Mouse (Mus musculus): ENCODE measurements around the gene Tubgcp3. TPM values are rescaled to one million over a fixed set of nuclear protein-coding genes. Genes with fewer than 3 reads are reported as not detected.

Gene Tubgcp3
- total and polyA plus RNA-seq, 2 experiments from 2014 or later, result 26.0 to 36.1 TPM

- Histone ChIP-seq H3K36me3 (ENCODE audit: insufficient read depth, low read length) (peaks cover 59% of the 10 kb centered on the region), H3K4me1 (ENCODE audit: insufficient read depth, low read length) (no peaks in the 10 kb centered on the region), H3K4me3 (ENCODE audit: low read depth, low read length) (no peak overlapping the region), H3K9me3 (ENCODE audit: low read length) (no peaks in the 10 kb centered on the region), H3K9ac (replicated peaks; ENCODE audit: low read length, poor library complexity, severe bottlenecking) (no peak overlapping the region), H3K4me2 (ENCODE audit: low read depth, low read length, poor library complexity, severe bottlenecking) (no peak overlapping the region), H3K27me3 (ENCODE audit: insufficient read depth, low read length) (no peaks in the 10 kb centered on the region), H3K27ac (ENCODE audit: low read depth, low read length) (no peak overlapping the region)
- TF ChIP-seq CTCF (IDR thresholded peaks at IDR 0.05), result no peak
- WGBS, result 78% methylated on average over 4 of the region's 4 CpGs
- DNase-seq (ENCODE audit: low spot score), result no peak
- ATAC-seq (ENCODE audit: low FRiP score), result no peak
These were observed 21.6 kb downstream of the Tubgcp3 start for GRCm38 (mm10) chr8:12650495-12650894.

GRCm38 (mm10) chr8:12648951-12649350, 23.1 kb downstream of the Tubgcp3 start:
- TF ChIP-seq CTCF (IDR thresholded peaks at IDR 0.05), result no peak
- Histone ChIP-seq H3K9ac (replicated peaks; ENCODE audit: low read length, poor library complexity, severe bottlenecking) (no peak overlapping the region), H3K27ac (ENCODE audit: low read depth, low read length) (no peak overlapping the region), H3K4me2 (ENCODE audit: low read depth, low read length, poor library complexity, severe bottlenecking) (no peak overlapping the region), H3K4me1 (ENCODE audit: insufficient read depth, low read length) (no peaks in the 10 kb centered on the region), H3K36me3 (ENCODE audit: insufficient read depth, low read length) (peaks cover 50% of the 10 kb centered on the region), H3K4me3 (ENCODE audit: low read depth, low read length) (no peak overlapping the region), H3K9me3 (ENCODE audit: low read length) (no peaks in the 10 kb centered on the region), H3K27me3 (ENCODE audit: insufficient read depth, low read length) (no peaks in the 10 kb centered on the region)
- ATAC-seq (ENCODE audit: low FRiP score) (no peak), DNase-seq (ENCODE audit: low spot score) (no peak)
- WGBS, result 93% methylated on average over 4 of the region's 4 CpGs

DNA sequence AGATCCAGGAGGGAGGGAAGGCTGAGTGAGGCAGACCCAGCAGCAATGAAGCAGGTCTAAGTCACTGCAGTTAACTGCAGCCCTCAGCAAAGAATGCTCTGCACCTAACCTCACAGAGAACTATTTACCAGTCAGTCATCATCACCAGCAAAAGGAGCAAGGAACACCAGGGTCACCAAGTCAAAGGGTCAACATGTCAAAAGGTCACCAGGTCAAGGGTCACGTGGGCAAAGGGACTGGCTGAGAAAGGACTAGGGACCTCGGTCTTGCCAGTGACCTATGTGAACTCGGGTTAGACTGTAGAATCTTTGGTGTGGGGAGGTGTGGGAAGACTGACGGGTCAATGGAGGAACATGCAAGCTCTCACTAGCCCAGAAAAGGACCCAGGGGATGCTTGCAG, 25.5 kb downstream of the Tubgcp3 start:
- Histone ChIP-seq H3K36me3 (ENCODE audit: insufficient read depth, low read length) (peaks cover 36% of the 10 kb centered on the region), H3K4me1 (ENCODE audit: insufficient read depth, low read length) (no peaks in the 10 kb centered on the region), H3K9ac (replicated peaks; ENCODE audit: low read length, poor library complexity, severe bottlenecking) (no peak overlapping the region), H3K4me2 (ENCODE audit: low read depth, low read length, poor library complexity, severe bottlenecking) (no peak overlapping the region), H3K27me3 (ENCODE audit: insufficient read depth, low read length) (no peaks in the 10 kb centered on the region), H3K27ac (ENCODE audit: low read depth, low read length) (no peak overlapping the region), H3K9me3 (ENCODE audit: low read length) (no peaks in the 10 kb centered on the region), H3K4me3 (ENCODE audit: low read depth, low read length) (no peak overlapping the region)
- TF ChIP-seq CTCF (IDR thresholded peaks at IDR 0.05), result no peak
- ATAC-seq (ENCODE audit: low FRiP score) (no peak), DNase-seq (ENCODE audit: low spot score) (no peak)
- WGBS, result 54% methylated on average over 4 of the region's 4 CpGs

- no peak overlapping the region for H3K27ac ChIP-seq (ENCODE audit: low read depth, low read length)
- H3K4me2 ChIP-seq (ENCODE audit: low read depth, low read length, poor library complexity, severe bottlenecking), result no peak overlapping the region
- no peaks in the 10 kb centered on the region for H3K4me1 ChIP-seq (ENCODE audit: insufficient read depth, low read length)
- no peaks in the 10 kb centered on the region for H3K27me3 ChIP-seq (ENCODE audit: insufficient read depth, low read length)
- TF ChIP-seq CTCF (IDR thresholded peaks at IDR 0.05), result peak; percentile 29; the same call in 1 of the 2 replicates
- peaks cover 32% of the 10 kb centered on the region for H3K36me3 ChIP-seq (ENCODE audit: insufficient read depth, low read length)
- ATAC-seq (ENCODE audit: low FRiP score) (no peak), DNase-seq (ENCODE audit: low spot score) (no peak)
- WGBS, result 84% methylated on average over 7 of the region's 7 CpGs
- no peak overlapping the region for H3K9ac ChIP-seq (replicated peaks; ENCODE audit: low read length, poor library complexity, severe bottlenecking)
- H3K9me3 ChIP-seq (ENCODE audit: low read length), result no peaks in the 10 kb centered on the region
- H3K4me3 ChIP-seq (ENCODE audit: low read depth, low read length), result no peak overlapping the region
These were observed 27.2 kb downstream of the Tubgcp3 start for GRCm38 (mm10) chr8:12644894-12645293.

DNA sequence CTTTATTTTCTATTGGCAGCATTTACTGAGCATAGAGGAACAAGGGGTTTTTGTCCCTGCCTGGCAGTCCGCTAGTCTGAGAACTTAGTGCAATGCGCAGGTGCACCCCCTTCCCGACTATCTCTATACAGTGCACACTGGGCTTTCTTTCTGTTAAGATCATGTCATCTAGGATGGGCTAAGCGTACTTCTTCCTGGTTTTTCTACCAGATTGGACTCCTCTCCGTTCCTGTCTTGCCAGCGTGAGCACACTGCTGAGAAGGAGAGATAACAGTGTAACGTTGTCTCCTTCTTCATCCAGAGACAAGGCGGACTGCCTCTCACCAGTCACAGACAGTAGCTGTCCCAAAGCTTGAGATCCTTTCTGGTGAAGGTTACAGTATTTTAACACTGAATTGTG, 27.7 kb downstream of the Tubgcp3 start:
- H3K9me3 ChIP-seq (ENCODE audit: low read length), result no peaks in the 10 kb centered on the region
- no peaks in the 10 kb centered on the region for H3K27me3 ChIP-seq (ENCODE audit: insufficient read depth, low read length)
- ATAC-seq (ENCODE audit: low FRiP score), result no peak
- no peak overlapping the region for H3K4me3 ChIP-seq (ENCODE audit: low read depth, low read length)
- no peaks in the 10 kb centered on the region for H3K4me1 ChIP-seq (ENCODE audit: insufficient read depth, low read length)
- no peak for TF ChIP-seq CTCF (IDR thresholded peaks at IDR 0.05)
- DNase-seq (ENCODE audit: low spot score), result no peak
- H3K9ac ChIP-seq (replicated peaks; ENCODE audit: low read length, poor library complexity, severe bottlenecking), result no peak overlapping the region
- H3K36me3 ChIP-seq (ENCODE audit: insufficient read depth, low read length), result peaks cover 32% of the 10 kb centered on the region
- H3K4me2 ChIP-seq (ENCODE audit: low read depth, low read length, poor library complexity, severe bottlenecking), result no peak overlapping the region
- WGBS, result 91% methylated on average over 8 of the region's 8 CpGs
- H3K27ac ChIP-seq (ENCODE audit: low read depth, low read length), result no peak overlapping the region

DNA sequence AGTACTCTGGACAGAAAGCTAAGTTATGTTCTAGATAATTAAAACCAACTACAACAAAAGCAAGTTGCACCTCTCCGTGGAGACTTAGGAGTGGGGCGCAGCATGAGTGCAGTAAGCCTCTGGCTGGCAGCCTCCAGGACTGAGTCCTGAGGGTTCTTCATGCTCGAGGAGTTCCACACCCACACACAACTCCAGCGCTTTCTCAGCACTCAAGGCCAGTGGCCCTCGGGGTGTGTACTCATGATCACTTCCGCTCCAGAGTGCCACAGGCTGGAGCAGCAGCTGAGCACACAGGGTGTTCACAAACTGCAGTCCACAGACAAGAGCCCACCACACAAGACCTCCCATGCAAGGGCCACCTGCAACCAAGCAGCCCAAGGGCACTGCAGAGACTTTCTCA, 30.5 kb downstream of the Tubgcp3 start:
- WGBS, result 89% methylated on average over 6 of the region's 6 CpGs
- H3K9me3 ChIP-seq (ENCODE audit: low read length), result no peaks in the 10 kb centered on the region
- no peak for ATAC-seq (ENCODE audit: low FRiP score)
- DNase-seq (ENCODE audit: low spot score), result no peak
- no peaks in the 10 kb centered on the region for H3K4me1 ChIP-seq (ENCODE audit: insufficient read depth, low read length)
- H3K4me3 ChIP-seq (ENCODE audit: low read depth, low read length), result no peak overlapping the region
- no peak overlapping the region for H3K27ac ChIP-seq (ENCODE audit: low read depth, low read length)
- no peaks in the 10 kb centered on the region for H3K27me3 ChIP-seq (ENCODE audit: insufficient read depth, low read length)
- no peak overlapping the region for H3K9ac ChIP-seq (replicated peaks; ENCODE audit: low read length, poor library complexity, severe bottlenecking)
- H3K4me2 ChIP-seq (ENCODE audit: low read depth, low read length, poor library complexity, severe bottlenecking), result no peak overlapping the region
- H3K36me3 ChIP-seq (ENCODE audit: insufficient read depth, low read length), result peaks cover 35% of the 10 kb centered on the region
- TF ChIP-seq CTCF (IDR thresholded peaks at IDR 0.05), result no peak
